Mouse (Mus musculus) forebrain, postnatal 0 days (tissue): ENCODE data around the gene Gm20481. TPM values are rescaled to one million over a fixed set of nuclear protein-coding genes. Genes with fewer than 3 reads are reported as not detected.
A peak's percentile ranks its signal among the peaks of the same experiment; 100 is the strongest.

Source experiments
- ATAC-seq: fragments of 200-750 bp; cut with Nextera tagmentation; 2 replicates; pipeline ENCODE4 v1.8.0; 2017; ENCODE audit warnings: mild to moderate bottlenecking, moderate library complexity
- DNase-seq: peaks from one replicate; pipeline ENCODE4 v3.0.0-alpha.2; 2015
- H3K27ac ChIP-seq: fragments of 300-500 bp; sonication (generic); 2 replicates; pipeline ENCODE4 v1.5.1; 2014; ENCODE audit warnings: low read depth, mild to moderate bottlenecking, antibody characterized with exemption, low read length, moderate library complexity, mixed read lengths
- H3K27me3 ChIP-seq: fragments of 300-500 bp; sonication (generic); 2 replicates; pipeline ENCODE4 v1.6.1; 2014; ENCODE audit warnings: mild to moderate bottlenecking, low read length, mixed read lengths; ENCODE audit not compliant: insufficient read depth
- H3K36me3 ChIP-seq: fragments of 300-500 bp; sonication (generic); 2 replicates; pipeline ENCODE4 v1.6.1; 2014; ENCODE audit warnings: mild to moderate bottlenecking, moderate library complexity; ENCODE audit not compliant: insufficient read depth
- H3K4me1 ChIP-seq: fragments of 300-500 bp; sonication (generic); 2 replicates; pipeline ENCODE4 v1.6.1; 2014; ENCODE audit warnings: antibody characterized with exemption; ENCODE audit not compliant: insufficient read depth
- H3K4me2 ChIP-seq: fragments of 300-500 bp; sonication (generic); 2 replicates; pipeline ENCODE4 v1.6.1; 2014; ENCODE audit warnings: low read depth, mild to moderate bottlenecking, moderate library complexity
- H3K4me3 ChIP-seq: fragments of 300-500 bp; sonication (generic); 2 replicates; pipeline ENCODE4 v1.5.1; 2014; ENCODE audit warnings: low read depth, low read length, mixed read lengths
- H3K9ac ChIP-seq: fragments of 300-500 bp; sonication (generic); 2 replicates; pipeline ENCODE4 v1.6.1; 2014; ENCODE audit warnings: mild to moderate bottlenecking
- H3K9me3 ChIP-seq: fragments of 300-500 bp; sonication (generic); 2 replicates; pipeline ENCODE4 v1.6.1; 2016; ENCODE audit warnings: low read length
- CTCF ChIP-seq: sonication (generic); IDR thresholded peaks from 2 replicates; pipeline ENCODE4 v1.5.1; 2016; ENCODE audit warnings: antibody characterized with exemption, control low read depth, low read depth
- WGBS: fragments of 180-500 bp; shearing (Covaris S2); extraction: QIAGEN DNeasy Blood & Tissue Kit; methylation state at CpG from one replicate; pipeline ENCODE4 v1.1.7; 2014; 5-methylcytosine and 5-hydroxymethylcytosine counted together
- polyA plus RNA-seq: library from polyadenylated mRNA; unstranded; fragments of >200 nt; fragmentation: Nextera tagmentation; extraction: Ambion mirVana; gene quantifications from 2 replicates; pipeline ENCODE4 v1.2.1, GENCODE M21; 2015
- total RNA-seq: library from RNA; depleted of rRNA; stranded (reverse); fragments of >200 nt; gene quantifications from 2 replicates; pipeline ENCODE4 v1.2.3, GENCODE M21; 2014

Gm20481 gene
- total and polyA plus RNA-seq, 2 experiments from 2014 or later, result not detected

DNA sequence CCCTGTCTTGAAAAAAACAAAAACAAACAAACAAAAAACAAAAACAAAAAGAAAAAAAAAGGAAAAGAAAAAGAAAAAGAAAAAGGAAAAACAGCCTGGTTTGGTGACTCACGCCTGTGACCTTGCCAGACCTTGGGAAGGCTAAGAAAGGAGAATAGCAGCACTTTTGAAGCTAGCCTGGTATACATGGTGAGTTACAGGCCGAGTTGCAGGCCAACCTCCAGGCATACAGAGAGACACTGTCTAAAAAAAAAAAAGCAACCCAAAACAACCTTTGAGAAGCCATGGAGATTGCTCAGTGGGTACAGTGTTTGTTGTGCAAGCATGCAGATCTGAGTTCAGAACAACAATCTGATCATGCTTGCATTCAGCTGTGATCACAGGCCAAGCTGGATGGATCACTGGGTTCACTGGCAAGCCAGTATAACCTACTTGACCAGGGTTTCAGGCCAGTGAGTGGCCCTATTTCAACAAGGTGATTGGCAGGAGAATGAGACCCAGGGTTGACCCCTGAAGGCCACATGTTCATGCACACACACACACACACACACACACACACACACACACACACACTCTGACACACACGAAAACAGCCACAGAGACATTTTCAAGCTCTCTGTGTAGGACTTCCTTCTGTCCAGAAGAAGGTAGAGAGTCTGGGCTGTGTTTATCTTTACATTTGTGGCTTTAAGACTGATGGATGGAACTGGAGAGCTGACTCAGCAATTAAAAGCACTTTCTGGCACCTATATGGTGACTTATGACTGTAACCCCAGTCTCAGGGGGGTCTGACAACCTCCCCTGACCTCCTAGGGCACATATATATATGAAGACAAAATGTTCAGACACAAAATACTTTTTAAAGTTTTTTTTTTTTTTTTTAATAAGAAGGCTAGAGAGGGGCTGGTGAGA is 6.1 kb downstream of the Gm20481 start:
- 82% methylated on average over 3 of the region's 3 CpGs for WGBS
- Histone ChIP-seq H3K27me3 (no peaks in the 10 kb centered on the region), H3K4me3 (no peak overlapping the region), H3K36me3 (no peaks in the 10 kb centered on the region), H3K27ac (no peak overlapping the region), H3K9me3 (no peaks in the 10 kb centered on the region), H3K4me1 (peaks cover 4% of the 10 kb centered on the region), H3K9ac (no peak overlapping the region), H3K4me2 (no peak overlapping the region)
- ATAC-seq (no peak), DNase-seq (no peak)
- TF ChIP-seq CTCF, result no peak

DNA sequence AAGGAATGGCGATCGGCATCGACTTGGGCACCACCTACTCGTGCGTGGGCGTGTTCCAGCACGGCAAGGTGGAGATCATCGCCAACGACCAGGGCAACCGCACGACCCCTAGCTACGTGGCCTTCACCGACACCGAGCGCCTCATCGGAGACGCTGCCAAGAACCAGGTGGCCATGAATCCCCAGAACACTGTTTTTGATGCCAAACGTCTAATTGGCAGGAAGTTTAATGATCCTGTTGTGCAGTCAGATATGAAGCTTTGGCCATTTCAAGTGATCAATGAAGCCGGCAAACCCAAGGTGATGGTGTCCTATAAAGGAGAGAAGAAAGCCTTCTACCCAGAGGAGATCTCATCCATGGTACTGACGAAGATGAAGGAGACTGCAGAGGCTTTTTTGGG is 7.3 kb downstream of the Gm20481 start:
- Histone ChIP-seq H3K9me3 (no peaks in the 10 kb centered on the region), H3K4me1 (peaks cover 4% of the 10 kb centered on the region), H3K27me3 (no peaks in the 10 kb centered on the region), H3K9ac (no peak overlapping the region), H3K36me3 (no peaks in the 10 kb centered on the region), H3K4me2 (no peak overlapping the region), H3K27ac (no peak overlapping the region), H3K4me3 (no peak overlapping the region)
- ATAC-seq, result no peak
- 96% methylated on average over 20 of the region's 20 CpGs for WGBS
- TF ChIP-seq CTCF, result no peak
- no peak for DNase-seq

DNA sequence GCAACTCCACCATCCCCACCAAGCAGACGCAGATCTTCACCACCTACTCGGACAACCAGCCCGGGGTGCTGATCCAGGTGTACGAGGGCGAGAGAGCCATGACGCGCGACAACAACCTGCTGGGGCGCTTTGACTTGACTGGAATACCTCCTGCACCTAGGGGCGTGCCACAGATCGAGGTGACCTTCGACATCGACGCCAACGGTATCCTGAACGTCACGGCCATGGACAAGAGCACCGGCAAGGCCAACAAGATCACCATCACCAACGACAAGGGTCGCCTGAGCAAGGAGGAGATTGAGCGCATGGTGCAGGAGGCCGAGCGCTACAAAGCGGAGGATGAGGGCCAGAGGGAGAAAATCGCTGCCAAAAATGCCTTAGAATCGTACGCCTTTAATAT is 8.5 kb downstream of the Gm20481 start:
- no peak overlapping the region for H3K27ac ChIP-seq
- H3K4me2 ChIP-seq, result no peak overlapping the region
- H3K4me3 ChIP-seq, result no peak overlapping the region
- no peaks in the 10 kb centered on the region for H3K36me3 ChIP-seq
- WGBS, result 91% methylated on average over 27 of the region's 27 CpGs
- TF ChIP-seq CTCF, result no peak
- no peaks in the 10 kb centered on the region for H3K9me3 ChIP-seq
- H3K4me1 ChIP-seq, result peaks cover 6% of the 10 kb centered on the region
- DNase-seq (no peak), ATAC-seq (no peak)
- H3K9ac ChIP-seq, result no peak overlapping the region
- no peaks in the 10 kb centered on the region for H3K27me3 ChIP-seq

DNA sequence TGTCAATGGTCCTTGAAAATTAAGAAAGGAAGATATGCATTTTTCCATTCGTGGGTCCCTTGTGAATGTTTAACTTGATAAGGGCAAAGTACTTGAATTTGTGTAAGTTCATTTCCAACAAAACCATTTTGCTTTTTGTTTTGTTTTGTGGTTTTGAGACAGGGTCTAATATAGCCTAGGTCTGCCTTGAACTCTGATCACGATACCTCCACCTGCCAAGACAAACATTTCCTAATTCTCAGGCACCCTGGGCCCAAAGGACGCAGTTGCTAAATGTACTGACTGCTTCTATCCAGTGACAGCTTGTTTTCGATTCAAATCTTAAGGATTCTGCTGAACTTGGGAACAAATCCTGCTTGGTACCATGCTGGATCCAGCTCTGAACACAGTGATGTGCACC is 9.9 kb downstream of the Gm20481 start:
- Histone ChIP-seq H3K4me2 (no peak overlapping the region), H3K36me3 (no peaks in the 10 kb centered on the region), H3K4me1 (peaks cover 6% of the 10 kb centered on the region), H3K9me3 (no peaks in the 10 kb centered on the region), H3K27ac (no peak overlapping the region), H3K4me3 (no peak overlapping the region), H3K9ac (no peak overlapping the region), H3K27me3 (no peaks in the 10 kb centered on the region)
- ATAC-seq (no peak), DNase-seq (no peak)
- 97% methylated on average over 4 of the region's 4 CpGs for WGBS
- TF ChIP-seq CTCF, result no peak

DNA sequence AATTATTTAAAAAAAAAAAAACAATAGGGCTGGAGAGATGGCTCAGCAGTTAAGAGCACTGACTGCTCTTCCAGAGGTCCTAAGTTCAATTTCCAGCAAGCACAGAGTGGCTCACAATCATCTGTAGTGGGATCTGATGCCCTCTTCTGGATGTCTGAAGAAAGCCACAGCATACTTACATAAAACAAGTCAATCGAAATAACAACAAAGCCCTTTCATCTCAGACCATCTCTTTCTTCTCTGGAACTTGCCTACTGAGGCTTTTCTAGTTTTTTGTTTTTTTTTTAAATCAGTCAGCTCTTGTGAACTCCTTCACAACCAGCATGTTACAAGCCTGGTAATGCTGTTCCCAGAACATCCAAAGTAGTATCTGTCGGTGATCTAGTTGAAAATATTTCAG is 10.9 kb downstream of the Gm20481 start:
- Histone ChIP-seq H3K36me3 (peaks cover 6% of the 10 kb centered on the region; the same call in 1 of the 2 replicates), H3K27me3 (no peaks in the 10 kb centered on the region), H3K4me2 (peak overlapping the region; percentile 91), H3K4me3 (peak overlapping the region; percentile 94), H3K4me1 (peaks cover 6% of the 10 kb centered on the region), H3K9me3 (no peaks in the 10 kb centered on the region), H3K27ac (no peak overlapping the region), H3K9ac (peak overlapping the region; percentile 73)
- 12% methylated on average over 2 of the region's 2 CpGs for WGBS
- ATAC-seq (no peak), DNase-seq (peak; percentile 36)
- TF ChIP-seq CTCF, result peak; percentile 67

DNA sequence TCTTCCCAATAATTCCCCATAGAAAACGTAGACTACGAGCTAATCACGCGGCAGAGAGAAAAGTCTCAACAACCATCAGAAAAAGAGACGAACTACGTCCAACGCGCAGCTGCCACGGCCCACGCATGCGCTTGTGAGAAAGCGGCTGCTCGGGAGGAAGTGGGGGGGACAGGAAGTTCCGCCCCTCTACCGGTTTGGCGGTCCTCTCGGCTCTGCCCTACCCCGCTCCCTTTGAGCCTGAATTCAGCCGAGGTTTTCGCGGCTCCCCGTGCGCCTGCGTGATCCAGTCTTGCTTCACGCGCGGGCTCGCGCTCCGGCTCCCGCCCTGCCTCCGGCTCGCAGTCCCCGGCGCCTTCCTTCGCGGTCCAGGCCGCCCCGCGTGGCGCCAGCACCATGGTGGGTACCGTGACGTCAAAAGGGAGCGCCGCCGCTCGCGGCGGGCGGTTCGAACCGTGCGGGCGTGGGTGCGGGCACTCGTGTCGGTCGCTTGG is 12.0 kb downstream of the Gm20481 start, which contains the start of gene Lsm2:
Gene Lsm2, plus strand, starts transcription at position 173 of the 491 bp plus-strand sequence.
- peak; percentile 99 for ATAC-seq
- Histone ChIP-seq H3K4me3 (peak within 1 kb of the TSS; percentile 94), H3K4me2 (peak within 1 kb of the TSS; percentile 91), H3K4me1 (peaks cover 6% of the 10 kb centered on the region), H3K9me3 (no peaks in the 10 kb centered on the region), H3K27ac (peak within 1 kb of the TSS; percentile 97), H3K36me3 (peaks cover 16% of the 10 kb centered on the region), H3K9ac (peak within 1 kb of the TSS; percentile 73), H3K27me3 (no peaks in the 10 kb centered on the region)
- peak; percentile 21; the same call in 1 of the 2 replicates for TF ChIP-seq CTCF
- WGBS, result under 1% methylated on average over 57 of the region's 58 CpGs
- DNase-seq, result peak; percentile 96

DNA sequence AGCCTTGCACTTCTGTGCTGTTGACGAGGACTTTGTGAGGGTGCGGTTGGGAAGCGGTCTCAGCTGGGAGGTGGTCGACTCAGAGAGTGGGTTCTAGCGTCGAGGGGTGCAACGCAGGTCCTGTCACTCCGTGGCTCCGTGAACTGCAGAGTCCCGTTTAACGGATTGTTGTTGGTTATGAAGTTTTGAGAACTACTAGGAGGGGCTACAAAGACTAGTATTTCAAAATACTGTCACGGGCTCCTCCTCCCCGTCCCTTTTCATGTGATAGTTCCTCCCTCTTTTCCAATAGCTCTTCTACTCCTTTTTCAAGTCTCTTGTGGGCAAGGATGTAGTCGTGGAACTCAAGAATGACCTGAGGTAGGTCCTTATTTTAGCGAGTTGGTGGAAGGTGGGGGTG is 12.6 kb downstream of the Gm20481 start:
- H3K9ac ChIP-seq, result peak overlapping the region; percentile 73
- WGBS, result under 1% methylated on average over 15 of the region's 15 CpGs
- peak overlapping the region; percentile 91 for H3K4me2 ChIP-seq
- H3K4me3 ChIP-seq, result peak overlapping the region; percentile 94
- DNase-seq (no peak), ATAC-seq (no peak; the same call in 1 of the 2 replicates)
- H3K27ac ChIP-seq, result peak overlapping the region; percentile 97
- H3K4me1 ChIP-seq, result peaks cover 6% of the 10 kb centered on the region
- H3K36me3 ChIP-seq, result peaks cover 16% of the 10 kb centered on the region
- TF ChIP-seq CTCF, result no peak
- H3K27me3 ChIP-seq, result no peaks in the 10 kb centered on the region
- no peaks in the 10 kb centered on the region for H3K9me3 ChIP-seq
